Mouse (Mus musculus): ENCODE data around the gene Selenow.

Selenow gene

GRCm38 (mm10) chr7:15922220-15922773, at the start of gene Selenow:
TSS of gene Selenow (minus strand) at chr7:15922402.
- Histone ChIP-seq H3K36me3 (ENCODE audit: insufficient read depth, low read length) (peaks cover 35% of the 10 kb centered on the region), H3K9me3 (ENCODE audit: low read length) (no peaks in the 10 kb centered on the region), H3K4me1 (replicated peaks; ENCODE audit: low read depth, low read length) (peaks cover 44% of the 10 kb centered on the region), H3K4me3 (replicated peaks; ENCODE audit: low read length) (peak within 1 kb of the TSS; percentile 92), H3K27me3 (ENCODE audit: insufficient read depth, low read length) (peaks cover 26% of the 10 kb centered on the region)
- no peak for TF ChIP-seq CTCF (conservative IDR thresholded peaks at IDR 0.05; ENCODE audit: low read length)
- TF ChIP-seq POU5F1 (IDR thresholded peaks at IDR 0.05; ENCODE audit: borderline replicate concordance, low read length), result no peak
- TF ChIP-seq NANOG (IDR thresholded peaks at IDR 0.05; ENCODE audit: borderline replicate concordance, low read length), result no peak

GRCm38 (mm10) chr7:15969674-15970073, 47.5 kb upstream of the Selenow start:
- TF ChIP-seq NANOG (IDR thresholded peaks at IDR 0.05; ENCODE audit: borderline replicate concordance, low read length) (no peak), CTCF (conservative IDR thresholded peaks at IDR 0.05; ENCODE audit: low read length) (peak; percentile 51), POU5F1 (IDR thresholded peaks at IDR 0.05; ENCODE audit: borderline replicate concordance, low read length) (no peak)
- H3K4me1 ChIP-seq (replicated peaks; ENCODE audit: low read depth, low read length), result peaks cover 42% of the 10 kb centered on the region
- no peaks in the 10 kb centered on the region for H3K9me3 ChIP-seq (ENCODE audit: low read length)

GRCm38 (mm10) chr7:15968322-15968721, 46.1 kb upstream of the Selenow start:
- Histone ChIP-seq H3K27me3 (ENCODE audit: insufficient read depth, low read length) (peaks cover 47% of the 10 kb centered on the region), H3K9me3 (ENCODE audit: low read length) (no peaks in the 10 kb centered on the region), H3K4me1 (replicated peaks; ENCODE audit: low read depth, low read length) (peaks cover 51% of the 10 kb centered on the region), H3K36me3 (ENCODE audit: insufficient read depth, low read length) (0 out of 2 replicates have a peak, but pooled peaks cover 4% of the 10 kb centered on the region), H3K4me3 (replicated peaks; ENCODE audit: low read length) (no peak overlapping the region)
- TF ChIP-seq CTCF (conservative IDR thresholded peaks at IDR 0.05; ENCODE audit: low read length) (no peak), POU5F1 (IDR thresholded peaks at IDR 0.05; ENCODE audit: borderline replicate concordance, low read length) (no peak), NANOG (IDR thresholded peaks at IDR 0.05; ENCODE audit: borderline replicate concordance, low read length) (no peak)

More at GRCm38 (mm10) chr7:15969674-15970073, 47.5 kb upstream of the Selenow start:
- H3K36me3 ChIP-seq (ENCODE audit: insufficient read depth, low read length), result peaks cover 17% of the 10 kb centered on the region
- H3K4me3 ChIP-seq (replicated peaks; ENCODE audit: low read length), result no peak overlapping the region
- peaks cover 33% of the 10 kb centered on the region for H3K27me3 ChIP-seq (ENCODE audit: insufficient read depth, low read length)

- H3K9me3 ChIP-seq (ENCODE audit: low read length), result no peaks in the 10 kb centered on the region
- H3K27me3 ChIP-seq (ENCODE audit: insufficient read depth, low read length), result peaks cover 48% of the 10 kb centered on the region
- peak within 1 kb of the TSS; percentile 71 for H3K4me3 ChIP-seq (replicated peaks; ENCODE audit: low read length)
- peaks cover 52% of the 10 kb centered on the region for H3K4me1 ChIP-seq (replicated peaks; ENCODE audit: low read depth, low read length)
- H3K36me3 ChIP-seq (ENCODE audit: insufficient read depth, low read length), result no peaks in the 10 kb centered on the region
- peak; percentile 15 for TF ChIP-seq CTCF (conservative IDR thresholded peaks at IDR 0.05; ENCODE audit: low read length)
- TF ChIP-seq POU5F1 (IDR thresholded peaks at IDR 0.05; ENCODE audit: borderline replicate concordance, low read length), result no peak
- no peak for TF ChIP-seq NANOG (IDR thresholded peaks at IDR 0.05; ENCODE audit: borderline replicate concordance, low read length)
These were observed 45.1 kb upstream of the Selenow start, which contains the start of gene Ehd2 for GRCm38 (mm10) chr7:15967312-15967711. TSS of gene Ehd2 (minus strand) at chr7:15967567.

GRCm38 (mm10) chr7:15966489-15966888, 44.3 kb upstream of the Selenow start:
- TF ChIP-seq CTCF (conservative IDR thresholded peaks at IDR 0.05; ENCODE audit: low read length) (no peak), NANOG (IDR thresholded peaks at IDR 0.05; ENCODE audit: borderline replicate concordance, low read length) (no peak), POU5F1 (IDR thresholded peaks at IDR 0.05; ENCODE audit: borderline replicate concordance, low read length) (no peak)
- no peak overlapping the region for H3K4me3 ChIP-seq (replicated peaks; ENCODE audit: low read length)

GRCm38 (mm10) chr7:15963798-15964652, 41.8 kb upstream of the Selenow start:
- Histone ChIP-seq H3K36me3 (ENCODE audit: insufficient read depth, low read length) (no peaks in the 10 kb centered on the region), H3K4me1 (replicated peaks; ENCODE audit: low read depth, low read length) (peaks cover 52% of the 10 kb centered on the region), H3K27me3 (ENCODE audit: insufficient read depth, low read length) (peaks cover 66% of the 10 kb centered on the region), H3K4me3 (replicated peaks; ENCODE audit: low read length) (peak overlapping the region; percentile 46), H3K9me3 (ENCODE audit: low read length) (no peaks in the 10 kb centered on the region)
- TF ChIP-seq CTCF (conservative IDR thresholded peaks at IDR 0.05; ENCODE audit: low read length) (no peak), NANOG (IDR thresholded peaks at IDR 0.05; ENCODE audit: borderline replicate concordance, low read length) (no peak), POU5F1 (IDR thresholded peaks at IDR 0.05; ENCODE audit: borderline replicate concordance, low read length) (no peak)

More at GRCm38 (mm10) chr7:15966489-15966888, 44.3 kb upstream of the Selenow start:
- no peaks in the 10 kb centered on the region for H3K9me3 ChIP-seq (ENCODE audit: low read length)
- H3K4me1 ChIP-seq (replicated peaks; ENCODE audit: low read depth, low read length), result peaks cover 51% of the 10 kb centered on the region
- no peaks in the 10 kb centered on the region for H3K36me3 ChIP-seq (ENCODE audit: insufficient read depth, low read length)
- H3K27me3 ChIP-seq (ENCODE audit: insufficient read depth, low read length), result peaks cover 49% of the 10 kb centered on the region

GRCm38 (mm10) chr7:15962311-15963288, 40.4 kb upstream of the Selenow start:
- Histone ChIP-seq H3K9me3 (ENCODE audit: low read length) (peaks cover 6% of the 10 kb centered on the region; the same call in 1 of the 2 replicates), H3K4me1 (replicated peaks; ENCODE audit: low read depth, low read length) (peaks cover 50% of the 10 kb centered on the region), H3K36me3 (ENCODE audit: insufficient read depth, low read length) (no peaks in the 10 kb centered on the region), H3K27me3 (ENCODE audit: insufficient read depth, low read length) (peaks cover 74% of the 10 kb centered on the region), H3K4me3 (replicated peaks; ENCODE audit: low read length) (peak overlapping the region; percentile 65)
- TF ChIP-seq CTCF (conservative IDR thresholded peaks at IDR 0.05; ENCODE audit: low read length) (no peak), POU5F1 (IDR thresholded peaks at IDR 0.05; ENCODE audit: borderline replicate concordance, low read length) (no peak), NANOG (IDR thresholded peaks at IDR 0.05; ENCODE audit: borderline replicate concordance, low read length) (no peak)

Data from E14TG2a.4 (cell line).